Mouse (Mus musculus): Measurements from ENCODE around the gene Krtap1-5.

Gene Krtap1-5

DNA sequence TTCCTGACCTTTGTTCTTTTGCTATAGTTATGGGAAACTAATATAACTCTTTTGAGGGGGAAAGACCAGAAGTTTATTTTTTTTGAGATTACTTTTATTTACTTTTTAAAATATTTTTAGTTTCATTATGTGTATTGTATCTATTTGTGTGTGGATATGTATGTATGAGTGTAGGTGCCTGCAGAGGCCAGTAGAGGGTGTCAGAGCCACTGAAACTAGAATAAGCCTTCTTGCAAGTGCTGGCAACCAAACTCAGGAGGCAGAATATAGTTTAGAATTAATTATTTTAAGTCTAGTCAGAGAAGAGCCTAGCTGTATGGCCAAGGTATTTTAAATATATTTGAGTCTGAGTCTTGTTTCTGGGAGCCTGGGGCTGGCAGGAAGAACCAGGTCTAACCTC is 32.9 kb downstream of the Krtap1-5 start:
- no peak for DNase-seq (ENCODE audit: low spot score in 2 of 2)

DNA sequence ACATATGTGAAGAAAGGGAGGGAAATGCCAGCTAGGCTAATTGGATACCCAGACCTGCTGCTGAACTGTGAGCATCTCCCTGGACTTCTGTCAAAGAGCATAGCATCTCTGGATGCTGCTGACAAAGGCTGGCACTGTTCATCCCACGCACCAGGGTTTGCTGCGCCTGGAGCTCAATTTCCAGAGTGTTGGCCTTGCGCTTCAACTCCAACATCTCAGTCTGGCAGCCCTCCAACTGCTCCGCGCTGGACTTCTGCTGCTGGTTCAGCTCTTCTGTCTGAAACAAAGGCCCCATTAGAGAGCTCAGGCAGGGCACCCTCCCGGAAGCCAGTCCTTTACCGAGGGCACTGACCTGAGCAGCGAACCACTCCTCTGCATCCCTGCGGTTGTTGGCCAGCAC is 41.1 kb downstream of the Krtap1-5 start:
- DNase-seq (ENCODE audit: low spot score in 2 of 2) = peak; percentile 37 to 38
